ENCODE assay signal across 8 mouse cellular contexts in the genomic region with DNA sequence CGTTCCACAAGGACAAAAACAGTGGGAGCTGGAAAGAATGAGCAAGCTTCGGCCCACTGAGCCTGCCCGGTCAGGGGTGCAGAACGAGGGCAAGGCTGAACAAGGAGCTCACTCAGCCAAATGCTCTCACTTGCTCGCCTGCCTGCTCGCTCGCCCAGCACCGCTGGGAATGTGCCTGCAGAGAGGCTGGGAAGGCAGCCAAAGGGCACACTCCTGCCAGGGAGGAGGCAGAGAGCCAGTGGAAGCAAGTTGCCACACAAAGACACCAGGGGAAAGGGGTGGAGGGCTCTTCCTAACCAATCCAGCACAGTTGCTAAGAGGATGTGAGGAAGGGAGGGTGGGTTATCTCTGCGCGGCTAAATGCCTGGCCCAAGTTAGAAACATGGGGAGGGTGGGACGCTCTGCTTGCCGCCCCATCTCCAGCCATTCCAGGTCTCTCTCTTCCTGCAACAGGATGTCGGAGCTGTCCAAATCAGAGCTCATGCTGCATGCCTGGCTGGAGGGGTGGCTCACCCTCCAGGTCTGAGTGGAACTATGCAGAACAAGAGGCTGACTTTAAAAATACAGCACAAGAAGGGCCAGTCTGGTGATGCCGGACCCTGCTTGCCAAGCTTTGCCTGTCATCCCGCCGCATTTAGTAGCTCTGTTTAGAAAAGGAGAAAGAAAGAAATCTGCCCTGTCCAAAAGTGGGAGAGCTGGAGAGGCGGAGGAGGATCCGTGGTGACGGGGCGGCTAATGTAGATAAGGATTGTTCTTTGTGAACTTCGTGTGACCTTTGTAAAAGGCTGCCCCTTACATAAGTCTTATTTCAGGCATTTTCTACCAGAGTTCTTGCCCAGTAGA.
DNase-seq lines count a peak whose midpoint lies in the region; ATAC-seq lines count a peak whose summit lies in the region.

No protein-coding gene starts in this region.

- no peaks in the 10 kb centered on the region for H3K36me3 ChIP-seq in embryonic facial prominence, embryonic 14.5 days (ENCODE audit: control insufficient read depth, insufficient read depth, low read length)
- no peaks in the 10 kb centered on the region for H3K36me3 ChIP-seq in limb, embryonic 11.5 days (ENCODE audit: control insufficient read depth, insufficient read depth, low read length)
- no peaks in the 10 kb centered on the region for H3K36me3 ChIP-seq in midbrain, embryonic 15.5 days (replicated peaks)

- no peaks in the 10 kb centered on the region for H3K27me3 ChIP-seq in embryonic facial prominence, embryonic 14.5 days (replicated peaks; ENCODE audit: control insufficient read depth, insufficient read depth, low read length)
- no peaks in the 10 kb centered on the region for H3K27me3 ChIP-seq in limb, embryonic 11.5 days (ENCODE audit: control insufficient read depth, insufficient read depth, low read length)
- no peaks in the 10 kb centered on the region for H3K27me3 ChIP-seq in midbrain, embryonic 15.5 days (replicated peaks)

- 0 out of 2 replicates have a peak overlapping the region, but pooled peaks have one; percentile 6 for H3K4me3 ChIP-seq in embryonic facial prominence, embryonic 14.5 days (ENCODE audit: low read depth, low read length)
- H3K4me3 ChIP-seq in limb, embryonic 11.5 days (ENCODE audit: low read depth, low read length), result no peak overlapping the region
- peak overlapping the region; percentile 9; the same call in 1 of the 2 replicates for H3K4me3 ChIP-seq in midbrain, embryonic 15.5 days

- H3K9ac ChIP-seq in embryonic facial prominence, embryonic 14.5 days (ENCODE audit: low read depth, low read length), result no peak overlapping the region
- no peak overlapping the region for H3K9ac ChIP-seq in limb, embryonic 11.5 days (ENCODE audit: low read length)
- H3K9ac ChIP-seq in midbrain, embryonic 15.5 days, result no peak overlapping the region

- peak; percentile 15 to 63 for DNase-seq in adrenal gland, postnatal 4 days (ENCODE audit: low spot score in 2 of 2)
- peak; percentile 90 for DNase-seq in embryonic facial prominence, embryonic 14.5 days (ENCODE audit: low spot score)
- peak; percentile 90 for DNase-seq in heart, adult 8-10 months (ENCODE audit: low spot score)
- peak; percentile 96 for DNase-seq in kidney, adult 9 months
- DNase-seq in limb, embryonic 11.5 days (ENCODE audit: low spot score), result peak; percentile 38
- DNase-seq in telencephalon, adult 2 months (ENCODE audit: low read depth, low spot score), result peak; percentile 61

- WGBS in embryonic facial prominence, embryonic 14.5 days, result 15% methylated on average over 19 of the region's 21 CpGs
- 38% methylated on average over 21 of the region's 21 CpGs for WGBS in limb, embryonic 11.5 days
- WGBS in midbrain, embryonic 15.5 days, result 9% methylated on average over 21 of the region's 21 CpGs

- H3K4me2 ChIP-seq in embryonic facial prominence, embryonic 14.5 days (ENCODE audit: low read depth, low read length), result peak overlapping the region; percentile 36
- H3K4me2 ChIP-seq in limb, embryonic 11.5 days (ENCODE audit: low read depth, severe bottlenecking), result no peak overlapping the region
- peak overlapping the region; percentile 43 for H3K4me2 ChIP-seq in midbrain, embryonic 15.5 days

- H3K9me3 ChIP-seq in embryonic facial prominence, embryonic 14.5 days (ENCODE audit: control insufficient read depth, low read length), result no peaks in the 10 kb centered on the region
- no peaks in the 10 kb centered on the region for H3K9me3 ChIP-seq in limb, embryonic 11.5 days (ENCODE audit: control insufficient read depth, low read length)
- H3K9me3 ChIP-seq in midbrain, embryonic 15.5 days, result no peaks in the 10 kb centered on the region

- H3K27ac ChIP-seq in embryonic facial prominence, embryonic 14.5 days (replicated peaks; ENCODE audit: low read depth, low read length), result peak overlapping the region; percentile 73
- peak overlapping the region; percentile 38; the same call in 1 of the 2 replicates for H3K27ac ChIP-seq in limb, embryonic 11.5 days (replicated peaks; ENCODE audit: low read depth, low read length)
- peak overlapping the region; percentile 70 for H3K27ac ChIP-seq in midbrain, embryonic 15.5 days

- ATAC-seq in embryonic facial prominence, embryonic 14.5 days (ENCODE audit: low read depth), result peak; percentile 86
- no peak for ATAC-seq in limb, embryonic 11.5 days (ENCODE audit: insufficient number of reproducible peaks, low FRiP score, low TSS enrichment, low read depth)
- peak; percentile 91 for ATAC-seq in midbrain, embryonic 15.5 days (replicated peaks)
- no peak for ATAC-seq in erythroid progenitor cell, adult 5-6 weeks (replicated peaks; ENCODE audit: low FRiP score, poor library complexity, severe bottlenecking)

- H3K4me1 ChIP-seq in embryonic facial prominence, embryonic 14.5 days (ENCODE audit: control insufficient read depth, insufficient read depth, low read length), result peaks cover 26% of the 10 kb centered on the region
- H3K4me1 ChIP-seq in limb, embryonic 11.5 days (ENCODE audit: control insufficient read depth, insufficient read depth, low read length), result peaks cover 5% of the 10 kb centered on the region
- H3K4me1 ChIP-seq in midbrain, embryonic 15.5 days, result peaks cover 21% of the 10 kb centered on the region

Comparison
In these comparisons a context has a peak if more than half of its experiments do, and no peak if none do; other contexts are left out.
1. DNase-seq: peak in every context shown above with its lines; median percentile 96 in kidney, adult 9 months; 90 in embryonic facial prominence, embryonic 14.5 days; 90 in heart, adult 8-10 months; 61 in telencephalon, adult 2 months; 39 in adrenal gland, postnatal 4 days; 38 in limb, embryonic 11.5 days.
2. ATAC-seq: peak in embryonic facial prominence, embryonic 14.5 days (single experiment) and midbrain, embryonic 15.5 days (single experiment); none in limb, embryonic 11.5 days (single experiment) and erythroid progenitor cell, adult 5-6 weeks (single experiment).
3. Peak in every context shown above with its lines, with median percentiles within 50 percentile points of each other: H3K27ac ChIP-seq.